Mouse (Mus musculus) lung, postnatal 0 days (tissue): ENCODE measurements around the gene Sap30l.

Experiments
- CTCF ChIP-seq: IDR thresholded peaks from 2 replicates; pipeline ENCODE4 v1.5.1; 2016; ENCODE audit warnings: antibody characterized with exemption, mild to moderate bottlenecking
- EP300 ChIP-seq: IDR thresholded peaks from 2 replicates; pipeline ENCODE4 v1.6.1; 2016; ENCODE audit warnings: antibody characterized with exemption, mild to moderate bottlenecking, control low read depth

DNA sequence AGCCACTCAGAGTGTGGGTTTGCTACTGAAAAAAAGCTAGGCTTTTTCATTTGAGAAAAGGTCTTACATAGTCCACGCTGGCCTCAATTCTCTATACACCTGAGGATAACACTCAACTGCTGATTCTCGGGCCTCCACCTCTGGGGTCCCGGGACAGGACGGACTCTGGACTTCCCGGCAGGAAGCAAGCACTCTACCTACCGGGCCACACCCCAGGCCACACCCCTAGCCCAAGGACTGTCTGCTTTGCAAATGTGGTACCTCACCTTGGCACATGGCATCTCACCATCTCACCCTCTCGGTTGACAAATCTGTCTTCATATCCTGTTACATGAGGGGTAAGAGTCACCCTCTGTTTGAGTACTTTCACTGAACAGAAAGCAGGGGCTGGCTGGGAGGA, 48.9 kb downstream of the Sap30l start:
- TF ChIP-seq EP300, result no peak
- no peak for TF ChIP-seq CTCF
